Mouse (Mus musculus): Measurements from ENCODE around the gene Phf10.
"Not testable (repeated sequence)": the region's sequence is repeated elsewhere in the genome, so short reads cannot be mapped to it uniquely, and the experiment has no call there.

DNA sequence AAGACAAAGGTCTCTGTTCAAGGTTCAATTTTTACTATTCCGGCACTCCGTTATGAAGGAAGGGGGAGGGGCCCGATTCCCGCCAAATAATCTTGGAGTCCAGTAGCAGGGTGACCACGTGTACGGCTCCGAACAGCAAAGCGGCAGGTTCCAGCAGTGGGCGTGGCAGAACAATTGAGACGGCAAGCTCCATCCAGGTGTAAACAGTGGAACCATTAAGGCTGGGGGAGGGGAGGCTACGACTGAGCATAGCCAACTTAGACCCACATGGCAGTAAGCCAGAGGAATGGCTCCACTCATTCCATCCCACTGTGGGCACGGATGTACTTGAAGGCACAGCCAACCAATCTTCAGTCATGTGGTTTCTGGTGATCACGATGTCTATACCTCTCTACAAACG, 25.8 kb downstream of the Phf10 start:
- not testable (repeated sequence) for TF ChIP-seq POLR2A (IDR thresholded peaks at IDR 0.05; ENCODE audit: low read depth, low read length); CTCF (IDR thresholded peaks at IDR 0.05; ENCODE audit: extremely low read depth, insufficient read length, insufficient replicate concordance, low read depth, low read length)
